Mouse (Mus musculus) liver, adult (tissue): ENCODE measurements at regions not wholly inside any gene's neighbourhood (a gene's known extent, or its start where the extent isn't known, plus 50 kb on each side); places are given as distances from the start of the nearest gene placed in this dataset.

Experiments used
- GATA4 ChIP-seq: IDR thresholded peaks from 2 replicates; pipeline ENCODE4 v1.6.1; 2014; ENCODE audit warnings: mild to moderate bottlenecking, low read length; ENCODE audit not compliant: insufficient replicate concordance

DNA sequence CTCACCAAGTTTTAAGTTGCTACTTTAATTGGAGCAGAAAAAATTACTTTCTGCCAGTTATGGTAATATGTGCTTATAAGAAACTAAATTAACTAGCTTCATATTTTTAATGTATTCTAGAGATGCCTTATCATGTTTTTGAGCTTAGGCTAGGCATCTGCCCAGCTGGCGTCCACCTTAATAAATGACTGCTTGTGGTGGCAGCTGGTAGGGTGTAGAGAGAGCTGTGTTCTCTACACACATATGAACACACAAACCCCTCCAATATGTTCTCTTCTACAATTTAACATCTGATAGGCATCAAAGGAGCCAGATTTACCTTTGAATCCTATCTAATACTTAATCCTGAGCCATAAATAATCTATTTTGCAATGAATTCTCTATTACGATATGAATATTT, 173.4 kb downstream of the Gm4340 start:
- no peak for TF ChIP-seq GATA4

DNA sequence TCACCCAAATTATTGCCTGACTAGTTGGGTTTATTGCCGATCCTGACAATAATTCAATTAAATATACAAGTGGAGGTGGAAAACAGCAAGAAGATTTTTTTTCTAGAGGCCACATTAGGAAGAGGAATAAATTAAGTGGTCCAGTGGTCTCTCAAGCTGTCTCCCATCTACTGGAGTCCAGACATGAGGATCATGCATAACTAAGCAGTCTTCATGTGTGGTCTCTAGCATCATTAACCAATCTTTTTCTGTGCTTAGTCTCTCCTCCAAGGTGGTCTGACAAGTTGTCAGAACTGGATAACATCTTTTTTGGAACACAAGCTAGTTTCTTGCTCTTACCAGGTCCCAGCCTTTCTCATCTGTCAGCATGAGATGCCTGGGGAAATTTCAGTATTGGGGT, 180.7 kb downstream of the Gm4340 start:
- TF ChIP-seq GATA4 = no peak

DNA sequence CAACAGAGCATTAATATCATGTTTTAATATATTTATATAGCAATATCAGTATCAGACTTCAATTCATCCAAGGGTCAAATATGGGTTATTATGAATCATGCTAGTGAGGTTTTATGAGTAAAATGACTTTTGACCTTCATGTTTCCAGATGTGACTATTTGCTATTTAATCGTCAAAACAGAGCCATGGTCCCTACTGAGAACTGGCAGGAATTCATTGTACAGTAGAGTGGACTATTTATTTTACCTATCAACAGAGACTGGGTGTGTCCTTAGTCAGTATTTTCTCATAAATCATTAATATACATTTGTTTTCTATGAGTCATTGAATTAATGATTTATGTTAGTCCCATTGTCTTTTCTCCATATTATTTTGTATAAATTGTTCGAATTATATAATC, 194.4 kb downstream of the Gm4340 start:
- TF ChIP-seq GATA4 = no peak

- TF ChIP-seq GATA4 = no peak
These were observed 201.9 kb downstream of the Gm4340 start for GRCm38 (mm10) chr10:104395711-104396110.

GRCm38 (mm10) chr10:104408751-104409150, 214.9 kb downstream of the Gm4340 start:
- no peak for TF ChIP-seq GATA4

- TF ChIP-seq GATA4 = no peak
These were observed 228.7 kb downstream of the Gm4340 start for GRCm38 (mm10) chr10:104422541-104422940.

DNA sequence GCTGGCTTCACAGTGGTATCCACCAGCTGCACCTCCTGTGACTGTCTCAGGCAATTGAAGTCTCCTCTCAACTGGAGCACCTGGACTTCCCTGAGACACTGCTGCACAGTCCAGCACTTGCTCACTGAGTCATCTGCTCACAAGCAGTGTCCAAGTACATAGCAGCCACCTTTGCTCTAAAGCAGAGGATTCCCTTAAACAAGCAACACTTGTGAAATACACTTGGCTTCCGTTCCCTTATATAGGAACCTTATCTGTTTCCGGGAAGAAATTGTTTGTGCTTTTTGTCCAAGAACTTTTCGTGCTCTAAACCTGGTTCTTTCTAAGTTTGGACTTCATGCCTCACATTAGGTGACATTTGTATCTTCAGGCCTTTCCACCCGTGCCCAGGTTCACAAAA, 229.3 kb downstream of the Gm4340 start:
- peak; percentile 9; the same call in 1 of the 2 replicates for TF ChIP-seq GATA4

DNA sequence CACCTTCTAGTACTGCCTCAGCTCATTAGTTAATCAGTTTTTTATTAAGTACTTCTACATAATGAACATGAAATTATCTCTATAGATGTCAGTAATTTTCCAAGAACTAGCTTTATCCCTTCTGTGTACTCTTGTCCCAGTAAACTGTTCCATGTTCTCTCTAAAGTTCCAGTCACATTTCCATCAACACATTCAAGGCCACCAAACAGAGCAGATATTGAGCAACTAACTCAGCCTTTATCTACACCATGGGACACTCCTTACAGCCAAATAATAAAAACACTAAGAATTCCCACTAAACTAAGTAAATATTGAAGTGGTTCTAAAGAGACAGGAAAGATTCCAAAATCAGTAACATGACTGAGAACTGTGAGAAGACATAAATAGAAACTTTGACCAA, 229.9 kb downstream of the Gm4340 start:
- no peak for TF ChIP-seq GATA4

DNA sequence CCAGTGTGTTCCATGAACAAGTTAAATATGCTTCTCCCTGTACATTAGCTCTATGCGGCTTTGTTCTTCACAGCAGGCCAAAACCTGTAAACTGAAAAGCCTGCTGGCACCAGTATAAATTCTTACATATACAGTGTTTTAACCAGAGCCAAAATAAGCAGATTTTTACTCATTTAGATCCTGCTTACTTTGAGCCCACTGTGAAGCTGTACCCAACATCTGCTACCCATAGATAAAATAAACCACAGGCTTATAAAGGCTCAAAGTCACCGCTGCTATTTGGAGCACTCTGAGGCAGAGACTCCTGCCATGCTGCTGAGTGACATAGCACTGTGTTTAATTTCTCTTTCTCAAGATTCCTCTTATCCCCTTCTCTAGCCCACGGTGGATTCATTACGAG, 251.1 kb downstream of the Gm4340 start:
- no peak for TF ChIP-seq GATA4

DNA sequence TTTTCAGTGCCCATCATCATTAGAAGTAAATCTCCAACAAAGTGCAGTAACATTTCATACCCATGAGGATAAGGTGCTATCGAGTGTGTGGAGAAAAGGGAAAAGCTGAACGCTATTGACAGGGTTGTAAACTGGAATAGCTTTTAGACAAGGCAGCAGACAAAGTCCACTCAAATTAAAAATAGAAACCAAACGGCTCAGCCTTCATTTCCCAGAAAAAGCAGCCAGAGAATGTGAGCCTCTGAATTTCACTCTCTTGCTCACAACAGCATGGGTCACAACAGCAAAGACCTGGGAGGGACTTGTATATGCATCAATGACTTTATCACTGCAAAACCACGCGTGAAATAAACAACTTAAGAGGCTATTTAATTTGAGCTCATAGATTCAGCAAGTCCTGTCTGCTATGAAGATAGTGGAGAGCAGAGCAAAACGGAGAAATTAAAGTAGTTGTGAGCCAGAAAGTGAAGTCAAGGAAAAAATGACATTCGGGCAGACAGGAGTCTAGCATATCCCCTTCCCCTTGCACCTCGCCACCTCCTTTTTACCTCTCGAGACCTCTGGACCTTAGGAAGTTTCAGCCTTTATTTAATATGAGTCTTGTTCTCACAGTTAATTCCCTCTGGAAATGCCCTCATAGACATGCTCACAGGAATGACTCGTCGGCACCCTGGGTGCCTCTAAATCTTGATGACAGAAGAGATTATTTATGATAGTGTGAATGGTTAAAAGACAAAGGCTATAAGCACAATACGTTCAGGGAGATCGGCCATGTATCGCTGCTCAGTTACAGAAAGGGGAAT, 261.9 kb downstream of the Gm4340 start:
- no peak for TF ChIP-seq GATA4

DNA sequence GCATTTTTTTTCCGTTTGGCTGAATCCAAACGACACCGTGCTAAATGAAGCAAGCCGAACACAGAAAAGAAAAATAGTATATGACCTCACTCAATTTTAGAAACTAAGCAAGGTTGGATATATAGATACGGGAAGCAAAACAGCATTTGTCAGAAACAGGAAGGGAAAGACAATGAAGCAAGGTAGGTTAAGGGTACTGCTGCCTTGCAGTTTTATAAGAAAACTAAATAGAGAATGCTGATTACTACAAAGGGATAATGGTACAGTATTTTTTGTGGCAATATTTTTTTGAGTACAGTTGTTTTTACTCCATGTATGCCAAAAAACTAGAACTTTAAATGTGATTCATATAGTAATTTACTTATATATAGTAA, 262.5 kb downstream of the Gm4340 start:
- no peak for TF ChIP-seq GATA4

GRCm38 (mm10) chr10:104486226-104486944, 292.5 kb downstream of the Gm4340 start:
- no peak for TF ChIP-seq GATA4

DNA sequence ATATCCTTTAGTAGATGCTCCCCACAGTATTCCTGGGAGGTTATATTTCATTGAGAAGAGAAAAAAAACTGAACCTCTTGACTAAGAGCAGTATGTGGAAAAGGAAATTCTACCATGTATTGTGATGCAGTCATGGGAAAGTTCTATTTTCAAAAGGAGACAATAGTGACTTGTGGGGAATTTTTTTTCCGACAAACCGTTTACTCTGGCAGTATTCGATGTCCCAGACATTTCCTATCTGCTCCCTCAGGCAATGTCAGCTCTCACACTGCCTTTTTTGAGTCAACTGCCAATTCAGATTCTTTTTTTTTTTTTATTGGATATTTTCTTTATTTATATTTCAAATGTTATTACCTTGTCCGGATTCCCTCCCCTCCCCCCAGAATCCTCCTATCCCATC, 295.5 kb downstream of the Gm4340 start:
- no peak for TF ChIP-seq GATA4

- no peak for TF ChIP-seq GATA4
These were observed 297.2 kb downstream of the Gm4340 start for GRCm38 (mm10) chr10:104490943-104491631.
